Mouse (Mus musculus) testis, adult 2 months (tissue): ENCODE data around the gene Mcfd2. TPM values are rescaled to one million over a fixed set of nuclear protein-coding genes. Genes with fewer than 3 reads are reported as not detected.

Source experiments
- H3K27ac ChIP-seq: fragments of 200-500 bp; 2 replicates; pipeline ENCODE4 v1.5.1; 2012; ENCODE audit warnings: low read depth, low read length; ENCODE audit not compliant: control insufficient read depth, insufficient read depth
- H3K27me3 ChIP-seq: fragments of 200-500 bp; 2 replicates; pipeline ENCODE4 v1.6.1; 2012; ENCODE audit warnings: mild to moderate bottlenecking, low read length, moderate library complexity; ENCODE audit not compliant: control insufficient read depth, insufficient read depth
- H3K36me3 ChIP-seq: fragments of 200-500 bp; 2 replicates; pipeline ENCODE4 v1.6.1; 2012; ENCODE audit warnings: mild to moderate bottlenecking, low read length; ENCODE audit not compliant: control insufficient read depth, insufficient read depth
- H3K4me1 ChIP-seq: fragments of 200-500 bp; 2 replicates; pipeline ENCODE4 v1.6.1; 2012; ENCODE audit warnings: low read length; ENCODE audit not compliant: control insufficient read depth, insufficient read depth
- H3K4me3 ChIP-seq: fragments of 200-500 bp; 2 replicates; pipeline ENCODE4 v1.5.1; 2012; ENCODE audit warnings: low read depth, mild to moderate bottlenecking, low read length, moderate library complexity, mixed read lengths; ENCODE audit not compliant: control insufficient read depth
- CTCF ChIP-seq: fragments of 200-500 bp; IDR thresholded peaks from 2 replicates; pipeline ENCODE4 v1.5.1; 2012; ENCODE audit warnings: low read depth, mild to moderate bottlenecking, inconsistent platforms, low read length, moderate library complexity; ENCODE audit not compliant: control insufficient read depth, insufficient read depth, insufficient replicate concordance
- POLR2A ChIP-seq: fragments of 200-500 bp; IDR thresholded peaks from 2 replicates; pipeline ENCODE4 v1.6.1; 2012; ENCODE audit warnings: low read depth, mild to moderate bottlenecking, inconsistent platforms, low read length, moderate library complexity; ENCODE audit not compliant: control insufficient read depth
- polyA plus RNA-seq: library from polyadenylated mRNA; depleted of rRNA; stranded (reverse); fragments of >200 nt; gene quantifications from 2 replicates; pipeline ENCODE4 v1.2.3, GENCODE M21; 2012

Mcfd2 gene
- polyA plus RNA-seq, 1 experiment = 40.4 TPM

DNA sequence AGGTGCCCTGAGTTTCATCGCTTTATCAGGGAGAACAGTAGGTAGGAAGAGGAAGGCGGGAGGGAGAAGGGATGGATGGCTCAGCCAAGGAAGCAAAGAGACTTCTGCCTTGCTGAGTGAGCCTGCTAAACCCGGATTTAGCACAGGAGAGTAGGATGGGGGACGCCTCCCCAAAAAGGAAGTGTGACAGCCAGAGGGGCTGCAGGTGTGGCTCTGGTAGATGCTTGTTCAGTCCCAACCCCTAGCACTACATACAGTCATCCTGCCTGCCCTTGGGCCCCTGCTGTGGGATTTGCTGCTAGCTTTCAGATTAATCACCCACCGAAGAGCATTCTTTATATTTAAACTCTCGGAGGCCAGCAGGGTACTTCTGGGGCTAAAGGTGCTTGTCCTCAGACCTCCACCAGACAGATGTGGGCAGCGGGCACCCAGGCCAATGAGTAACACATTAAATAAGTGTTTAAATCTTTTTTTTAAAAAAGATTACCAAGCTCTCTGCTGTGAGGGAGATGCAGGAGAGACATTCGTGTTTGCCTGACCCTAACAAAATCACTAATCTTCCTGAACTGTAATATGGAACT lies 21.6 kb upstream of the Mcfd2 start:
- H3K27ac ChIP-seq = no peak overlapping the region
- no peaks in the 10 kb centered on the region; the same call in 1 of the 2 replicates for H3K4me1 ChIP-seq
- no peaks in the 10 kb centered on the region for H3K27me3 ChIP-seq
- no peak overlapping the region for H3K4me3 ChIP-seq
- no peaks in the 10 kb centered on the region for H3K36me3 ChIP-seq
- TF ChIP-seq POLR2A (no peak), CTCF (no peak)

DNA sequence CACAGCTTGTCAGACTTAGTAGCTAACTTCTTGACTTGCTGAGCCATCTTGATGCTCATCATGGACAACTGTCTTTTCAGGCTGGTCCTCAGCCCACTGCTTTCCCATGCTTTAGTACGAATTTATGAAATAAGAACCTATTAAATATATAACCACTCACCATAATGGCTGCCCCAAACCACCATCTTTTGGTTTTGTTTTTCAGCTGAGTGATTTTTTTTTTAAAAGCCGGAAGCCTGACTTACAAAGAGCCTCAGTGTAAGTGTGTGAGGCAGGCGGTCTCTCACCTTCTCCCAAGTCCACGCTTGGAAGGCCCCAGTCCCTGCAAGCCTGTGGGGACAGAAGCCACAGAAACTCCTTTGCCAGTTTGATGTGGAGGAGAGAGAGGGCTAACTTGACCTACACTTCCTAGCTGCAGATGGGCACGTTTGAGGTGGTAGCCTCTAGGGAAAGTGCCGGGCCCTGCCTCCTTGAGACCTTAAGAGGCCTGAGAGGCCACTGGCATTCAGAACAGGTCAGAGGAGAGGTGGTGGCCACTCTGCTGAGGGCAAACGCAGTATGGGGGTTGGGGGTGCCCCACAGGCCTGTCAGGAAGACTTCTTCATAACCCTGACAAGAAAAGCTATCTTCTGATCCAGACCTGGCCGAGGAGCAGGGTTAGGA lies 20.9 kb upstream of the Mcfd2 start:
- TF ChIP-seq POLR2A (no peak), CTCF (no peak)
- peaks cover 3% of the 10 kb centered on the region; the same call in 1 of the 2 replicates for H3K27me3 ChIP-seq

DNA sequence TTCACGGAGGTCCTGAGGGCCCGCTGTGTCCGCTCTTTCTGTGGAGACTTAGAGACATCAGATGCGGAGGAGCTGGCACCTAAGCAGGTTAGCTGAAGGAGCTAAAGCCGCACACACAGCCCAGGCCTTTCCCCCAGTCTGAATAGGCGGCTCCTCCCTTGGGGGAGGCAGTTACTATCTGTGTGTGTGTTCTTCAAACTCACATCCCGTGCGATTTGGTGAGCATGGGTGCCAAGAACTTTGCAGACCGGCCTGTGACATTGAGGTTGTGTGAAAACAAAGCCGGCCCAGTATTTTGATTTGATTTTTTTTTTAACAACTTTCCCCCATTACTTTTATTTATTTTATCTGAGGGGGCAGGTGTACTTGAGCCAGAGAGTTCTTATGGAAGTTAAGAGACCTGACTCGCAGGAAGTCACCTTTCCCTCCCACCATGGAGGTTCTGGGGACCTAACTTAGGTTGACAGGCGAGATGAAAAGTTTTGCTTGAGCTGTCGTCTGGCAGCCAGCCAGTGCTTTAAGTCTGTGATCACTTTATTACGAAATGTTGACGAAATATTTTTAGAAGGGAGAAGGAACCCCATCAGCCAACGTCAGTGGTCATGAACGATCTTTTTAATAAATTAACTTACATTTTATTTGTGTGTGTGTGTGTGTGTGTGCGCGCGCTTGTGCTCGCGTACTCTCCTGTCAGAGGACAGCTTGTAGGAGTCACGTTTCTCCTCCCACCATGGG lies 20.2 kb upstream of the Mcfd2 start:
- no peaks in the 10 kb centered on the region for H3K36me3 ChIP-seq
- H3K27me3 ChIP-seq = peaks cover 3% of the 10 kb centered on the region; the same call in 1 of the 2 replicates
- no peak overlapping the region for H3K4me3 ChIP-seq
- H3K4me1 ChIP-seq = no peaks in the 10 kb centered on the region; the same call in none of the 2 replicates
- H3K27ac ChIP-seq = no peak overlapping the region
- TF ChIP-seq CTCF = no peak

More for the DNA sequence above, 20.9 kb upstream of the Mcfd2 start:
- H3K4me3 ChIP-seq = no peak overlapping the region
- no peaks in the 10 kb centered on the region for H3K36me3 ChIP-seq
- no peaks in the 10 kb centered on the region; the same call in 1 of the 2 replicates for H3K4me1 ChIP-seq
- H3K27ac ChIP-seq = no peak overlapping the region

DNA sequence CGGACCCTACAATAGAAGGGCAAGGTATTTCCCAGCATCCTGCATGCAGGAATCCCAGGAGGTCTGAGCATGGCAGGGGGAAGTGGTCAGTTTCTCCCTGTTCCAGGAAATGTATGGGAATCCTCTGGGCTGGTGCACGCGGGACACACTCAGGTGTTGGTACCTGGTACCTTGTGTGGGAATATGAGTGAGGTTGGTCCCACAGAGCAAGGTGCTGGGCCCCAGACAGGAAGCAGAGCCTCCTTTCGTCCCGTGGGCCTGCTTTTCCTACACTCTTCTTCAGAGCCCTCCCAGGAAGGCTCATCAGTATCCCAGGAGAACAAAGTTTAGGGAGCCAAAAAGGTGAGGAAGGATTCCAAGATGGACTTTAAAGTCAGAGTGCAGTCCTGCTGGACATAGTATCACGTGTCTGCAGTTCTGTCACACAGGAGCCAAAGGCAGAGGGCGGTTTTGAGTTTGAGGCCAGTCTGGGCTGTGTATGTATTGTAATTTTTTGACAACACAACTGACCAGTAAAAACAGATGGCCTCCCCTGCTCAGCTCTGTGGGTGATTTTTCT lies 18.8 kb upstream of the Mcfd2 start:
- H3K27me3 ChIP-seq = peaks cover 3% of the 10 kb centered on the region; the same call in 1 of the 2 replicates
- H3K4me3 ChIP-seq = peak overlapping the region; percentile 85

DNA sequence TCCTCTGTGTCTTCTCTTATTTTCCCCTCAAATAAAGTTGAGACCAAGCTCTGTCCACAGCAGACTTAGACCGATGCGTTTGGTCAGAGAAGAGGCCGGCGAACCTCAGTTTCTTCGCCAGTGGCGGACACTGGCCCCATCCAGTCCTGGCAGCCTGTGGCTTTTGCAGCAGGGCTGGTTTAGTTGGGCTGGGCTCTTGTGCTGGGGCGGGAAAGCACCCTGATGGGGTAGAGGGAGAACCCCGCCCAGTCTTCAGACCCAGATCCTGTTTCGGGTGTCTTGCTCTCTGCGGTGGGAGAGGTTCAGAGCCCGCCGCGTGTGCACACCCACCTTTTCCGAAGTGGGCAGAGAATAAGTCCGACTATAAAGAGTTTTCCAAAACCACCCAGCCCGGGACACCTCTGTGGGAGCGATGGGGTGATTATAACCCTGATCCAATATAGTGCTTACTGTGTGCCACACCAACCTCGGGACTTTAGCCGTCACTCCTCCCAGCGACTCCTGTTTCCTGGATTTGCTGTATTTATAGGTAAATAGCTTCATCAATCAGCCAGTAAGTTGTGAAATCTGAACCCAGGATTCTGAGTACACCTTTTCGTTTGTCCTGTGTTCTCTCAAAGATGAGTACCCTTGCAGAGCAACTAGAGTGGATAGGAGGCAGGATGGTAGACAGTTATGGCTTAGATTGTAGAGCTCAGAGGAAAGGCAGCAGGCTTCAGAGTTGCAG lies 18.2 kb upstream of the Mcfd2 start:
- H3K36me3 ChIP-seq = no peaks in the 10 kb centered on the region
- H3K4me1 ChIP-seq = no peaks in the 10 kb centered on the region; the same call in none of the 2 replicates
- TF ChIP-seq CTCF = no peak
- TF ChIP-seq POLR2A = no peak
- H3K27me3 ChIP-seq = peaks cover 3% of the 10 kb centered on the region; the same call in 1 of the 2 replicates
- H3K27ac ChIP-seq = no peak overlapping the region
- peak overlapping the region; percentile 85 for H3K4me3 ChIP-seq

More for the DNA sequence above, 18.8 kb upstream of the Mcfd2 start:
- no peaks in the 10 kb centered on the region; the same call in none of the 2 replicates for H3K4me1 ChIP-seq
- no peak overlapping the region for H3K27ac ChIP-seq
- no peak for TF ChIP-seq POLR2A
- no peaks in the 10 kb centered on the region for H3K36me3 ChIP-seq

DNA sequence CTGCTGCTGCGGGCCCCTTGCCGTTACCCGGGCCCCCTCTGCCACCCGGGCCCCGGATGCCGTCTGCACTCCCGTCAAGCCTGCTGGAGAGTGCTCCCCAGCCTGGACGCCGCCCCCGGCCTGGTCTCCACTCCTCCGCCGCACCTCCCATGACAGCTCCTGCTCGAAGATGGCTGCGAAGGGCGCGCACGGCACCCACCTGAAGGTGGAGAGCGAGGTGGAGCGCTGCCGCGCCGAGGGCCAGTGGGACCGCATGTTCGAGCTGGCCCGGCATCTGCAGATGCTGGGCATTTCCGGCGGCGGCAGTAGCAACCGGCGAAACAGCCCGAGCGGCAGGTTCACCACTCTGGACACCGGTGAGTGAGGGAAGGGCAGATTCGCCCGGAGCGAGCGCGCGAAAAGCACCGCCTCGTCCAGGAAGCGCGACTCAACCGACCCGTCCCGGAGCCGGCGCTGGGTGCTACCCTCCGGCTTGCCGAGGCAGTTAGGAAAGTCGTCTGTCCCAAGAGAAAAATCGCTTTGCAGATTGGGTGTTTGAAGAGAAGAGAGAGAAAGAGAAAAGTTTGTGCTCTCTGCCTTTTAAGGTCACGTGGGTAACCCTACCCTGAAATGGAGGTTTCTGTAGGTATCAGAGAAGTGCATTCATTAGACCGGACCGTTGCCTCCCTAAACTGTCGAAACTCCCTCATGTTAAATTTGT lies 17.5 kb upstream of the Mcfd2 start:
- H3K27me3 ChIP-seq = peaks cover 3% of the 10 kb centered on the region; the same call in 1 of the 2 replicates
- peak overlapping the region; percentile 27; the same call in 1 of the 2 replicates for H3K27ac ChIP-seq
- H3K4me3 ChIP-seq = peak overlapping the region; percentile 85
- H3K4me1 ChIP-seq = no peaks in the 10 kb centered on the region; the same call in none of the 2 replicates
- H3K36me3 ChIP-seq = no peaks in the 10 kb centered on the region
- no peak for TF ChIP-seq POLR2A
- no peak for TF ChIP-seq CTCF

DNA sequence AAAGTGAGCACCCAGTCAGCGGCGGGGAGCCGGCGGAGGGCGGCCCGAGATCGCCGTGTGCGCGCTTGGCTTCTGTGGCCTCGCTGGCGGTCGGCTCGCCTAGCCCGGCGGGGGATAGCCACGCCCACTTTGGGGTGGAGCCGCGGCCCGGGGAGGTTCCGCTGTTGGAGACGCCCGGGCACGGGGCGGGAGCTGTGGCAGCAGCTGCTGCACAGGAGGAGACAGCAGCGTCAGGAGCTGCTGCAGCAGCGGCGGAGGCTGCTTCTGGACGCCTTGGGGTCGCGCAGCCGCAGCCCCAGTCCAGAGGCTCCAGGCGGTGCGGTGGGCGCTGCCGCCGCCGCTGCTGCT lies 16.9 kb upstream of the Mcfd2 start, which contains the start of gene Ttc7:
TSS of gene Ttc7 (plus strand) at position 181 of the 348 bp plus-strand sequence.
- TF ChIP-seq CTCF (no peak), POLR2A (peak; percentile 91)
- no peaks in the 10 kb centered on the region for H3K36me3 ChIP-seq
- no peaks in the 10 kb centered on the region; the same call in none of the 2 replicates for H3K4me1 ChIP-seq
- peak within 1 kb of the TSS; percentile 80 for H3K27ac ChIP-seq
- H3K27me3 ChIP-seq = peaks cover 3% of the 10 kb centered on the region; the same call in 1 of the 2 replicates
- peak within 1 kb of the TSS; percentile 85 for H3K4me3 ChIP-seq
